Mouse (Mus musculus) neural tube, embryonic 14.5 days (tissue): ENCODE results near the gene Dync2li1. TPM values are rescaled to one million over a fixed set of nuclear protein-coding genes. Genes with fewer than 3 reads are reported as not detected.

ENCODE experiments used
- ATAC-seq: fragments of 200-750 bp; cut with Nextera tagmentation; 2 replicates; pipeline ENCODE4 v1.8.0; 2017; ENCODE audit warnings: low read depth, mild to moderate bottlenecking, moderate TSS enrichment, moderate library complexity
- H3K27ac ChIP-seq: fragments of 300-500 bp; sonication (generic); 2 replicates; pipeline ENCODE4 v1.5.1; 2014; ENCODE audit warnings: low read depth, mild to moderate bottlenecking, control low read depth, low read length, moderate library complexity, mixed read lengths
- H3K27me3 ChIP-seq: fragments of 300-500 bp; sonication (generic); 2 replicates; pipeline ENCODE4 v1.6.1; 2014; ENCODE audit warnings: low read length; ENCODE audit not compliant: control insufficient read depth, insufficient read depth
- H3K36me3 ChIP-seq: fragments of 300-500 bp; sonication (generic); 2 replicates; pipeline ENCODE4 v1.6.1; 2014; ENCODE audit warnings: low read length, mixed read lengths; ENCODE audit not compliant: control insufficient read depth, insufficient read depth
- H3K4me1 ChIP-seq: fragments of 300-500 bp; sonication (generic); 2 replicates; pipeline ENCODE4 v1.6.1; 2014; ENCODE audit warnings: low read length; ENCODE audit not compliant: control insufficient read depth, insufficient read depth
- H3K4me2 ChIP-seq: fragments of 300-500 bp; sonication (generic); 2 replicates; pipeline ENCODE4 v1.6.1; 2014; ENCODE audit warnings: mild to moderate bottlenecking, low read depth, low read length, control low read depth
- H3K4me3 ChIP-seq: fragments of 300-500 bp; sonication (generic); 2 replicates; pipeline ENCODE4 v1.5.1; 2014; ENCODE audit warnings: low read depth, low read length, control low read depth, mixed read lengths
- H3K9ac ChIP-seq: fragments of 300-500 bp; sonication (generic); replicated peaks from 2 replicates; pipeline ENCODE4 v1.6.1; 2014; ENCODE audit warnings: low read depth, mild to moderate bottlenecking, control low read depth, low read length, mixed read lengths
- H3K9me3 ChIP-seq: fragments of 300-500 bp; sonication (generic); 2 replicates; pipeline ENCODE4 v1.6.1; 2016; ENCODE audit warnings: low read length; ENCODE audit not compliant: control insufficient read depth
- WGBS: fragments of 180-500 bp; shearing (Covaris S2); extraction: QIAGEN DNeasy Blood & Tissue Kit; methylation state at CpG from one replicate; pipeline ENCODE4 v1.1.7; 2014; 5-methylcytosine and 5-hydroxymethylcytosine counted together
- polyA plus RNA-seq: library from polyadenylated mRNA; unstranded; fragments of >200 nt; fragmentation: Nextera tagmentation; extraction: Ambion mirVana; gene quantifications from 2 replicates; pipeline ENCODE4 v1.2.1, GENCODE M21; 2014

Dync2li1 gene
- polyA plus RNA-seq, 1 experiment from 2014 or later = 32.1 TPM

DNA sequence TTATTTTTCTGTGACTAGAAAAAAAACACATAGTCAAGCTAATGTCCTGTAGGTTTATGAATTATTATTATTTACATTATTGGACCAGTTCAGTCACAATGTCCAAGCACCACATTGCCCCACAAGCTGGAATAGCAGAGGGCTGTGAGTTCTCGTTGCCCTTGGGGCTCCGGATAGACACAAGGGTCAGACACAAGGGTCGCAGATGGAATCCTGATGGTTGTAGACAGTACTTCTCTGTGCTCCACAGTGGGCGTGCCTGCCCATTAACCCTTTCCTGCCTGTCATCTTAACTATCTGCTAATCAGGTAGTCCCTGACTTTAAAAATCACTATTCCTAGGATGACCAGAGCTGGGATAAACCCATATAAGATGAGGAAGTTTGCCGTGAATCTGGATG is 31.9 kb downstream of the Dync2li1 start:
- H3K36me3 ChIP-seq = no peaks in the 10 kb centered on the region
- 46% methylated on average over 5 of the region's 5 CpGs for WGBS
- no peak overlapping the region for H3K27ac ChIP-seq
- no peaks in the 10 kb centered on the region for H3K9me3 ChIP-seq
- H3K9ac ChIP-seq = no peak overlapping the region
- no peak overlapping the region for H3K4me2 ChIP-seq
- H3K4me1 ChIP-seq = peaks cover 9% of the 10 kb centered on the region; the same call in 1 of the 2 replicates
- no peaks in the 10 kb centered on the region for H3K27me3 ChIP-seq
- ATAC-seq = no peak
- no peak overlapping the region for H3K4me3 ChIP-seq

DNA sequence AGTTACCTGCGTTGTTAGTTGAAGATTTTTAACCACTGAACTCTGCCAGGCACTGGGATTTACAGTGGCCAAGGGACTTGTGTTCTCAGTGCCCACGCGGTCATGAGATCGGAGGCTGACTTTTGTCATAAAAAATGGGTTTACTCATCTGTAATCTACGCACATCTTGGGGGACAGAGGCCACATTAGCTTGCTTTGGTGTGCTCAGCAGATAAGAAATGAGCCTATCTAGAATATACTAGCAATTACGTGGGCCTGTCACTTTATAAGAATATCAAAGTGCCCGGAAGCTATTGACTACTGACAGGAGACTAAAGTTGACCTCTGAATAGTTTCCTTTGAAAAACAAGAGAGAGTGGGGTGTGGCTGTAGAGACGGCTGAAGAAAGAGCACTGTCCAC is 32.7 kb downstream of the Dync2li1 start:
- Histone ChIP-seq H3K9me3 (no peaks in the 10 kb centered on the region), H3K36me3 (no peaks in the 10 kb centered on the region), H3K4me2 (no peak overlapping the region), H3K4me3 (no peak overlapping the region), H3K9ac (no peak overlapping the region), H3K4me1 (peaks cover 9% of the 10 kb centered on the region; the same call in 1 of the 2 replicates), H3K27ac (no peak overlapping the region), H3K27me3 (no peaks in the 10 kb centered on the region)
- no peak for ATAC-seq
- 64% methylated on average over 8 of the region's 8 CpGs for WGBS

DNA sequence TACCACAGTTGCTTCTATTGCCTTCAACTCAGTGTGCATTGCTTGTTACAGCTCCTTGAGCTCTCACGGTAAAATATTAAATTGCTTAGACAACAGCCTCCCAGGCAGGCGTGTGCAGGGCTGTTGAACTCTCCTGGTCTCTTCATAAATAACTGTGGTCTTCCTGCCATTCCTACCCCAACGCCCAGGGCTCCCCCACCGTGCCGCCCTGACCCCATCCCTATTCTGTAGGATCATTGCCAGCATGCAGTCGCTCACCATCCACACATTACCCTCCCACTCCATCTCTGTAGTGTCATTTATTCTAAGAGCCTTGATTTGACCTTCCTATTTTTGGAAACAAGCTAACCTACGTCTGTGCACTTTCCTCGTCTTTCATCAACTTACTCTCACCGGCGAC is 38.8 kb downstream of the Dync2li1 start:
- WGBS = 24% methylated on average over 10 of the region's 10 CpGs
- Histone ChIP-seq H3K27ac (no peak overlapping the region), H3K9ac (no peak overlapping the region), H3K27me3 (no peaks in the 10 kb centered on the region), H3K4me1 (no peaks in the 10 kb centered on the region; the same call in 1 of the 2 replicates), H3K4me2 (no peak overlapping the region), H3K4me3 (no peak overlapping the region), H3K36me3 (no peaks in the 10 kb centered on the region), H3K9me3 (no peaks in the 10 kb centered on the region)
- no peak for ATAC-seq

DNA sequence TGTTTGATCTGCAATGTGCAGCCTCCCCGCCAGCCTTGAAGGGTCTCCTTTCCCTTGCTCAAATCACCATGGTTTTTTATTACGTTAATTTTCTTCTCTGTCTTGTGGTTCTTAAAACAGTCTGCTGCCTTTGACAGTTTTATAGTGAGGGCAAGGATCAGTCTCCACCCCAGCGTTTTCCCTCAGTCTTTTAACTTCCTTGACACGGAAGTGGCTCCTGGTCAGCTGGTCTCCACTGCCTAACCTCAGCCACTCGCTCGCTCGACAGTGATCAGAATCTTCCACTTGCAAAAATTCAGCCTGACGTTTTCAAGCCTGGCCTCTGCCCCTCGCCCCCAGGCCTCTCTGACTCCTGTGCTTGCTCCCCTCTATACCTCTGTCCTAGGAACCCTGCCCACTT is 39.4 kb downstream of the Dync2li1 start:
- no peaks in the 10 kb centered on the region for H3K36me3 ChIP-seq
- no peaks in the 10 kb centered on the region for H3K9me3 ChIP-seq
- no peaks in the 10 kb centered on the region; the same call in 1 of the 2 replicates for H3K4me1 ChIP-seq
- no peak overlapping the region for H3K4me3 ChIP-seq
- no peak for ATAC-seq
- no peak overlapping the region for H3K27ac ChIP-seq
- no peaks in the 10 kb centered on the region for H3K27me3 ChIP-seq
- 18% methylated on average over 9 of the region's 9 CpGs for WGBS
- no peak overlapping the region for H3K9ac ChIP-seq
- H3K4me2 ChIP-seq = no peak overlapping the region

DNA sequence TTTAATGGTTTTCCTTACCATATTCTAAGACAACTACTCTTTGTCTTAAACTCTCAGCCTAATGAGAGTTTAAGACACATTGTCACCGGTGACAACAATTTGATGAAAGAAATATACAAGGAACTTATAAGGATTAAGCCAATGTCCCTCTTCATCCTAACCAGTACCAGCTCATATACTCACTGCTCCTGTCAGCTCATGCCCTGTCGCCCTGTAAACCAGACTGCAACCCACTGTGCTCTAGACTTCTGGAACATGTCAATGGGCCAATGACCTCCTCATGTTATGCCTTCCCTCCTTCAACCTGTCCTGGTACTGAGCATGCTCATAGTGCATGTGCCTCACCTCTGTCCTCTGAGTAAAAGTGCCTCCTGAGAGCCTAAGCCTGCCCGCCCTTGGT is 41.6 kb downstream of the Dync2li1 start:
- ATAC-seq = no peak
- Histone ChIP-seq H3K4me2 (no peak overlapping the region), H3K4me3 (no peak overlapping the region), H3K36me3 (no peaks in the 10 kb centered on the region), H3K27me3 (no peaks in the 10 kb centered on the region), H3K27ac (no peak overlapping the region), H3K9me3 (no peaks in the 10 kb centered on the region), H3K9ac (no peak overlapping the region), H3K4me1 (no peaks in the 10 kb centered on the region; the same call in 1 of the 2 replicates)
- 92% methylated on average over 3 of the region's 3 CpGs for WGBS

DNA sequence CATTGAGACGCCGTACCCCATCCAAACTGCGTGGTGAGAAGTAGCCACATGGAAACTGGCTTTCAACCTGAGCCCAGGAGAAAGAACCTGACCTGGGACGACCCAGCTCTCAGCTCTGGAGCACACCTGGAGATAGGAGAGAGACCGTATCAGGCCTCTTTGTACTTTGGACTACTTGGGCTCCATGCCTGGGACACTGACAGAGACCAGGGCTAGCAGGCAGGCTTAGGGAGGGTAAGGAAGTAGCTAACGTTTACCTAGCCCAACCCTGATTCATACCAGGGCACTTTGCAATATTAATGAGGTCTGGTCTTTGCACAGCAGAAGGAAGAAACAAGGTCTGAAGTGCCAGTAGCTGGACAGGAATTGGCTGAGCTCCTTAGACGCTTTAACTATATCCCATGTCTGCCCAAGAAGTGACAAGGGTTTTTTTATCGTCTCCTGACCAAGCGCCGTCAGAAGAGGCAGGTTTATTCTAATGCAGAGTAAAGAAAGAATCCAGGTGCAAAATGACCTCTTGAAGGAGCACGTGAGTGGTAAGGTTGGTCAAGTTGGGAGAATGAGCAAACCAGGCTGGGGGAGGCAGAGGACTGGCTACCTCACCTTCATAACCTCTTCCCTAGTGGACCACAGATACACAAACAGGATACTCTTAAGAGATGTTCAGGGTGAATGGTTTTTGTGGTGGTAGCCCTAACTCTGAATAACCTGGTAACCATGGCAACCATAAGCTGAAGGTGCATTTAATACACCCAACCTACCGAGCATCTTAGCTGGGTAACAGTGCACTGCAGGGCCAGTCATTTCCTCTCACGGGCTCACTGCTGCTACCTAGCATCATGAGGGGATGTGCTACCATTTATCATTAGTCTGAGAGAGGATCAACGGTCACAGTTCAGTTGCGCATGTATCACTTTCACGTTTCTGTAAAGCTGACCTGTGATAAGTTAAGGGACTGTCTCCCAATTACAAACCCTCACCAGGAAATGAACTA is 46.4 kb downstream of the Dync2li1 start:
- H3K4me2 ChIP-seq = no peak overlapping the region
- WGBS = 80% methylated on average over 16 of the region's 16 CpGs
- no peak overlapping the region for H3K27ac ChIP-seq
- no peak for ATAC-seq
- no peak overlapping the region for H3K4me3 ChIP-seq
- H3K9me3 ChIP-seq = no peaks in the 10 kb centered on the region
- H3K9ac ChIP-seq = no peak overlapping the region
- no peaks in the 10 kb centered on the region for H3K27me3 ChIP-seq
- no peaks in the 10 kb centered on the region for H3K36me3 ChIP-seq
- H3K4me1 ChIP-seq = peaks cover 3% of the 10 kb centered on the region; the same call in 1 of the 2 replicates

DNA sequence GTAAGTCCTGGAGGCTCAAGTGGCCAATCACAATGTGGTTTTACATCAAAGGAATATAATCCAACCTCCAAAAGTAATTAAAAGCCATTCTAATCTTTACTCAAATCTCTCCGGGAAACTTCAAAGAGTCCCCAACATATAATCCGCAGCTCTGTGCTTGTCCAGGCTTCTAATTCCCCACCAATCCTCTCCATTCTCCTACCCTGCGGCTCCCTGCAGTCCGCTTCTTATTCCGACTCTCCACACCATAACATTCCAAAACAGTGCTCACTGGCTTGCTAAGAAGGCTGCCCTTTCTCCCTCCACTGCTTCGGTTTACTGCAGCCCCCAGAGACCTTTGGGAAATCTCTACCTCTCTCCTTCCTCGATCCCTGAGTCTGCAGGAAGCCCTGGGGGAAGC is 47.8 kb downstream of the Dync2li1 start:
- Histone ChIP-seq H3K9me3 (no peaks in the 10 kb centered on the region), H3K36me3 (no peaks in the 10 kb centered on the region), H3K4me2 (no peak overlapping the region), H3K9ac (no peak overlapping the region), H3K4me3 (no peak overlapping the region), H3K4me1 (peaks cover 3% of the 10 kb centered on the region; the same call in 1 of the 2 replicates), H3K27me3 (no peaks in the 10 kb centered on the region), H3K27ac (no peak overlapping the region)
- no peak for ATAC-seq
- 45% methylated on average over 7 of the region's 7 CpGs for WGBS

DNA sequence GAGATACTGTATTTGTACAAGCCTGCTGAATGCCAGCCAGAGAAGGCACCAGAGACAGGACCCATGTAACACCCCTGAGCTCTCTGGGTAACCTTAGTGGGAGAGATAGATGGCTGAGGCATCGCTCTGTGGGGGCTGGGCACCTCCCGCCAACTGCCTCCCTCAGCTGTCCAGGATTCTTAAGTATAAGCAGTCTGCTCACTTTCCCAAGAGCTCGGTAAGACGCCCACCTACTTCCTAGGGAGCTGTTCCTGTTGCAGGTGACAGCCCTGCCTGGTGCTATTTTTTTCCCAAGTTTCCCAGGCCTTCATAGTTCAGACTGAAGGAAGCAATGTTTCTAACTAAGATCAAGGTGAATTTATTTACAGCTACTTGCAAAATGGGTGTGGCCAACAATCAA is 48.9 kb downstream of the Dync2li1 start:
- WGBS = 74% methylated on average over 4 of the region's 4 CpGs

DNA sequence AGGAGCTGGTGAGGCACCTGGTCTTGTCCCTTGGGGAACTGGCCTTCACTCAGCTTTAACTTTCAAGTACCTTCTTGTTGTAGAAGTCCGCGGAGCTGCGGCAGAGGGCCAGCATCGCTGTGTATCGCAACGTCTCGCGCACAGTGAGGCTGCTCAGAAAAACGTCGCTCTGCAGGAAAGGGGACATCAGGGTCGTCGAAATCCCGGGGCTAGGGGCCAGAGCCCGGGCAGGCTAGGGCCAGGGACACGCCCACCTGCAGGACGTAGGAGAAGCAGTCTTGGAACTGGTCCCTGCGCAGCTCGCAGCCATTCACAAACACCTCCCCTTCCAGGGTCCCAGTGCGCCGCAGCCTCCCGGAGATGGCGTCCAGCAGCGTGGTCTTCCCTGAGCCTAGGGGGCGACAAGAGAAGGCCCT is 49.7 kb downstream of the Dync2li1 start, which contains the start of gene Abcg8:
Gene Abcg8 (plus strand): TSS at position 352 of the 416 bp plus-strand sequence.
- H3K9me3 ChIP-seq = no peaks in the 10 kb centered on the region
- H3K4me1 ChIP-seq = peaks cover 3% of the 10 kb centered on the region; the same call in 1 of the 2 replicates
- no peak within 1 kb of the TSS for H3K27ac ChIP-seq
- peak within 1 kb of the TSS; percentile 14; the same call in 1 of the 2 replicates for H3K4me3 ChIP-seq
- no peaks in the 10 kb centered on the region for H3K36me3 ChIP-seq
- peak within 1 kb of the TSS; percentile 50 for H3K4me2 ChIP-seq
- peak within 1 kb of the TSS; percentile 25 for H3K9ac ChIP-seq
- 1% methylated on average over 24 of the region's 24 CpGs for WGBS
- H3K27me3 ChIP-seq = no peaks in the 10 kb centered on the region
- peak; percentile 17; the same call in 1 of the 2 replicates for ATAC-seq

More for the DNA sequence above, 48.9 kb downstream of the Dync2li1 start:
- Histone ChIP-seq H3K9me3 (no peaks in the 10 kb centered on the region), H3K27me3 (no peaks in the 10 kb centered on the region), H3K36me3 (no peaks in the 10 kb centered on the region), H3K4me2 (no peak overlapping the region), H3K27ac (no peak overlapping the region), H3K4me1 (peaks cover 3% of the 10 kb centered on the region; the same call in 1 of the 2 replicates), H3K9ac (no peak overlapping the region), H3K4me3 (no peak overlapping the region)
- ATAC-seq = no peak
